Mouse (Mus musculus): ENCODE data around the gene 2810004N23Rik. TPM values are rescaled to one million over a fixed set of nuclear protein-coding genes. Genes with fewer than 3 reads are reported as not detected.

The 2810004N23Rik gene
- polyA plus RNA-seq, 1 experiment = not detected

GRCm38 (mm10) chr8:124872081-124872480 lies 9.2 kb upstream of the 2810004N23Rik start:
- WGBS = 93% methylated on average over 7 of the region's 7 CpGs
- Histone ChIP-seq H3K27ac (ENCODE audit: insufficient read depth, low read depth, low read length) (no peak overlapping the region), H3K4me3 (ENCODE audit: insufficient read depth, low read depth, low read length) (no peak overlapping the region), H3K4me1 (ENCODE audit: control insufficient read depth, insufficient read depth, low read length) (peaks cover 6% of the 10 kb centered on the region; the same call in 1 of the 2 replicates)
- TF ChIP-seq POLR2A (IDR thresholded peaks at IDR 0.05; ENCODE audit: insufficient read depth, low read depth, low read length) = no peak
- TF ChIP-seq CTCF (IDR thresholded peaks at IDR 0.05; ENCODE audit: insufficient read depth, low read depth, low read length) = no peak

- no peak overlapping the region for H3K4me3 ChIP-seq (ENCODE audit: insufficient read depth, low read depth, low read length)
- 93% methylated on average over 7 of the region's 7 CpGs for WGBS
- no peak overlapping the region for H3K27ac ChIP-seq (ENCODE audit: insufficient read depth, low read depth, low read length)
- H3K4me1 ChIP-seq (ENCODE audit: control insufficient read depth, insufficient read depth, low read length) = peaks cover 7% of the 10 kb centered on the region; the same call in 1 of the 2 replicates
- no peak for TF ChIP-seq CTCF (IDR thresholded peaks at IDR 0.05; ENCODE audit: insufficient read depth, low read depth, low read length)
- no peak for TF ChIP-seq POLR2A (IDR thresholded peaks at IDR 0.05; ENCODE audit: insufficient read depth, low read depth, low read length)
Observed at GRCm38 (mm10) chr8:124871474-124871873, 8.6 kb upstream of the 2810004N23Rik start.

GRCm38 (mm10) chr8:124869708-124870107 lies 6.8 kb upstream of the 2810004N23Rik start:
- H3K4me1 ChIP-seq (ENCODE audit: control insufficient read depth, insufficient read depth, low read length) = peaks cover 7% of the 10 kb centered on the region; the same call in 1 of the 2 replicates
- 84% methylated on average over 6 of the region's 6 CpGs for whole genome bisulfite sequencing
- no peak overlapping the region for H3K4me3 ChIP-seq (ENCODE audit: insufficient read depth, low read depth, low read length)
- H3K27ac ChIP-seq (ENCODE audit: insufficient read depth, low read depth, low read length) = no peak overlapping the region
- TF ChIP-seq POLR2A (IDR thresholded peaks at IDR 0.05; ENCODE audit: insufficient read depth, low read depth, low read length) (no peak), CTCF (IDR thresholded peaks at IDR 0.05; ENCODE audit: insufficient read depth, low read depth, low read length) (no peak)

GRCm38 (mm10) chr8:124867126-124867525 lies 4.2 kb upstream of the 2810004N23Rik start:
- Histone ChIP-seq H3K4me1 (ENCODE audit: control insufficient read depth, insufficient read depth, low read length) (peaks cover 7% of the 10 kb centered on the region; the same call in 1 of the 2 replicates), H3K27ac (ENCODE audit: insufficient read depth, low read depth, low read length) (no peak overlapping the region), H3K4me3 (ENCODE audit: insufficient read depth, low read depth, low read length) (no peak overlapping the region)
- TF ChIP-seq CTCF (IDR thresholded peaks at IDR 0.05; ENCODE audit: insufficient read depth, low read depth, low read length) (no peak), POLR2A (IDR thresholded peaks at IDR 0.05; ENCODE audit: insufficient read depth, low read depth, low read length) (no peak)
- 90% methylated on average over 2 of the region's 2 CpGs for WGBS

- Histone ChIP-seq H3K27ac (ENCODE audit: insufficient read depth, low read depth, low read length) (no peak overlapping the region), H3K4me3 (ENCODE audit: insufficient read depth, low read depth, low read length) (no peak overlapping the region), H3K4me1 (ENCODE audit: control insufficient read depth, insufficient read depth, low read length) (peaks cover 7% of the 10 kb centered on the region; the same call in 1 of the 2 replicates)
- 78% methylated on average over 3 of the region's 3 CpGs for WGBS
- TF ChIP-seq CTCF (IDR thresholded peaks at IDR 0.05; ENCODE audit: insufficient read depth, low read depth, low read length) = no peak
- TF ChIP-seq POLR2A (IDR thresholded peaks at IDR 0.05; ENCODE audit: insufficient read depth, low read depth, low read length) = no peak
Observed at GRCm38 (mm10) chr8:124866669-124867068, 3.7 kb upstream of the 2810004N23Rik start.

- TF ChIP-seq CTCF (IDR thresholded peaks at IDR 0.05; ENCODE audit: insufficient read depth, low read depth, low read length) = no peak
- no peak for TF ChIP-seq POLR2A (IDR thresholded peaks at IDR 0.05; ENCODE audit: insufficient read depth, low read depth, low read length)
- Histone ChIP-seq H3K27ac (ENCODE audit: insufficient read depth, low read depth, low read length) (no peak overlapping the region), H3K4me3 (ENCODE audit: insufficient read depth, low read depth, low read length) (peak overlapping the region; percentile 79; the same call in 1 of the 2 replicates), H3K4me1 (ENCODE audit: control insufficient read depth, insufficient read depth, low read length) (peaks cover 4% of the 10 kb centered on the region; the same call in 1 of the 2 replicates)
- 10% methylated on average over 8 of the region's 8 CpGs for WGBS
Observed at GRCm38 (mm10) chr8:124863729-124864128, 809 bp upstream of the 2810004N23Rik start.

- Histone ChIP-seq H3K27ac (ENCODE audit: insufficient read depth, low read depth, low read length) (peak overlapping the region; percentile 30; the same call in 1 of the 2 replicates), H3K4me1 (ENCODE audit: control insufficient read depth, insufficient read depth, low read length) (peaks cover 4% of the 10 kb centered on the region; the same call in 1 of the 2 replicates), H3K4me3 (ENCODE audit: insufficient read depth, low read depth, low read length) (peak overlapping the region; percentile 79)
- TF ChIP-seq CTCF (IDR thresholded peaks at IDR 0.05; ENCODE audit: insufficient read depth, low read depth, low read length) (no peak), POLR2A (IDR thresholded peaks at IDR 0.05; ENCODE audit: insufficient read depth, low read depth, low read length) (no peak)
- under 1% methylated on average over 33 of the region's 33 CpGs for WGBS
Observed at GRCm38 (mm10) chr8:124863163-124863677, 300 bp upstream of the 2810004N23Rik start.

- no peak overlapping the region for H3K4me3 ChIP-seq (ENCODE audit: insufficient read depth, low read depth, low read length)
- no peak overlapping the region for H3K27ac ChIP-seq (ENCODE audit: insufficient read depth, low read depth, low read length)
- H3K4me1 ChIP-seq (ENCODE audit: control insufficient read depth, insufficient read depth, low read length) = no peaks in the 10 kb centered on the region
- TF ChIP-seq POLR2A (IDR thresholded peaks at IDR 0.05; ENCODE audit: insufficient read depth, low read depth, low read length) = no peak
- TF ChIP-seq CTCF (IDR thresholded peaks at IDR 0.05; ENCODE audit: insufficient read depth, low read depth, low read length) = no peak
- WGBS = 93% methylated on average over 3 of the region's 3 CpGs
Observed at GRCm38 (mm10) chr8:124860188-124860587, 2.7 kb downstream of the 2810004N23Rik start.

- Histone ChIP-seq H3K27ac (ENCODE audit: insufficient read depth, low read depth, low read length) (no peak overlapping the region), H3K4me1 (ENCODE audit: control insufficient read depth, insufficient read depth, low read length) (no peaks in the 10 kb centered on the region), H3K4me3 (ENCODE audit: insufficient read depth, low read depth, low read length) (no peak overlapping the region)
- TF ChIP-seq CTCF (IDR thresholded peaks at IDR 0.05; ENCODE audit: insufficient read depth, low read depth, low read length) (no peak), POLR2A (IDR thresholded peaks at IDR 0.05; ENCODE audit: insufficient read depth, low read depth, low read length) (no peak)
Observed at GRCm38 (mm10) chr8:124859466-124859865, 3.5 kb downstream of the 2810004N23Rik start.
